Mouse (Mus musculus) mouse embryonic stem cell (cell line): Measurements from ENCODE around the gene Asb10.

Source experiments
- in situ Hi-C, 2 experiments: fragments of 300-500 bp; cut with MboI; formaldehyde crosslinking; loops; 1 replicate in 1 of 2; 3 replicates in 1 of 2; pipeline ENCODE4 v1.14.3; 2019 to 2020; ENCODE audit warnings: low sequenced_read_pairs in 2 of 2, low pct_unique_long_range_greater_than_20kb in 1 of 2, mixed read lengths in 1 of 2; ENCODE audit not compliant: unreplicated experiment in 1 of 2

The Asb10 gene

DNA sequence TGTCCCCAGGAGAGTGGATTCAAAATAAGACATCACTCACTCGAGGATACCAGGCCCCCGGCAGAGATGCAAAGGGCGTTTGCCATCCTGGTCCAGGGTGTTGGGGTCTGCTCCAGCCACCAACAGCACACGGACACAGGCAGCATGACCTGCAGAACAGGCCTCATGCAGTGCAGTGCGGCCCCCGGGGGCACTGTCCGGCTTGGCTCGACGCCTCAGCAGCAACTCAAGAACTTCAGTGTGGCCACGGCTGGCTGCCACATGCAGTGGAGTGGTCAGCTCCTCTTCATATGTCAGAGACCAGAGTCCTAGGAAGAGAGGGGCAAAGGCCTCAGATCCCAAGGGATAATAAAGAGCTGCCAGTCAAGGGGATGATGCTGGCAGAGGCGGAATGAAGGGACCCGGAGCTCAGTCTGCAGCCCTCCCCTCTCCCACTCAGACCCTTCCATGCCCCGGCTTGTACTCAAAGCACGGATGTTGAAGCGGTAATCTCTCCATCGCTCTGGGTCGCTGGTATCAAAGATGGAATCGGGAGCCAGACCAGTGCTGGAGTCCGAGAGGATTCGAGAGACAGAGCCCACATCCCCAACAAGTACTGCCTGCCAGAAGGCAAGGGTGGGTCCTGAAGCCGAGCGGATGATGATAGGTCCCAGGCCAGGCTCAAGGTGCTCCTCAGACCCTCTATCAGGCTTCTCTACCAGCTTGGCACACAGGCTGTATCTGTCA, 1.0 kb downstream of the Asb10 start:
- in situ Hi-C loops, result no loop called here

GRCm38 (mm10) chr5:24537618-24538017, 3.2 kb downstream of the Asb10 start:
- in situ Hi-C loops, result no loop called here

- in situ Hi-C loops, result no loop called here
Measured at GRCm38 (mm10) chr5:24536511-24536910, 4.3 kb downstream of the Asb10 start.

DNA sequence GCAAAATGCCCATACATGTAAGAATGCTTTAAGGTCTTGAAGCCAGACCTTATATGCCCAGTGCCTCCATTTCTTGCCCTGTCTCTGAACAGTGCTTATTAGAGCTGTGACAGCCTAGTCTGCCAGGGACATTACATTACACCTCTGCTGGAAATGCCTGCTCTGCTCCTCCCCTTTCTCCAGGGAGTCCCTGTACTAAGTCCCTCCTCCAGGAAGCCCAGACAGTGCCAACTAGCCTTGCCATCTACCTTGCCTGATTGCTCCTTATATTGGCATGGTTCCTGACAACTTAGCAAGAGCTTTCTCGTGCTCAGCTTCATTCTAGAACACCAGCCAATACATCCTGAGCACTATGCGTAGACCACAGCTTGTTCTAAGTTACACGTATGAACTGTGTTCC, 5.0 kb downstream of the Asb10 start:
- in situ Hi-C loops, result no loop called here

- in situ Hi-C loops, result no loop called here
Measured at GRCm38 (mm10) chr5:24534292-24534691, 6.5 kb downstream of the Asb10 start.

DNA sequence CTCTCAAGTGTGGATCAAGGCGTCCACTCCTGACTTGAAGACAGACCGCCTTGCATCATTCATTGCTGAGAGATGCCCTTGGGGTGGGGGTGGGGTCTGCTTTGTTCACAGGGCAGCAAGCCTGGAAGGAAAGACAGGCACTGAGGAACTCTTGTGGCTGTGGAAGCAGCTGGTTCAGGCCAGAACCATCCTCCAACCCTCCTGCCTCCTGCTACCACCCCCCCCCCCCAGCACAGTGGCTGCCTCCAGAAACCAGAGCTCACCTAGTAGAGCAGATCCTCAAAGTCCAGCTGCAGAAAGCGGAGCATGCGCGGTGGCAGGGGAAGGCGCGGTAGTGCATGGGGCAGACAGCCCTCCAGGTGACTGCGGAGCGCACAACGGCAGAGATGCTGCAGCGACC, 7.4 kb downstream of the Asb10 start:
- in situ Hi-C loops, result no loop called here

DNA sequence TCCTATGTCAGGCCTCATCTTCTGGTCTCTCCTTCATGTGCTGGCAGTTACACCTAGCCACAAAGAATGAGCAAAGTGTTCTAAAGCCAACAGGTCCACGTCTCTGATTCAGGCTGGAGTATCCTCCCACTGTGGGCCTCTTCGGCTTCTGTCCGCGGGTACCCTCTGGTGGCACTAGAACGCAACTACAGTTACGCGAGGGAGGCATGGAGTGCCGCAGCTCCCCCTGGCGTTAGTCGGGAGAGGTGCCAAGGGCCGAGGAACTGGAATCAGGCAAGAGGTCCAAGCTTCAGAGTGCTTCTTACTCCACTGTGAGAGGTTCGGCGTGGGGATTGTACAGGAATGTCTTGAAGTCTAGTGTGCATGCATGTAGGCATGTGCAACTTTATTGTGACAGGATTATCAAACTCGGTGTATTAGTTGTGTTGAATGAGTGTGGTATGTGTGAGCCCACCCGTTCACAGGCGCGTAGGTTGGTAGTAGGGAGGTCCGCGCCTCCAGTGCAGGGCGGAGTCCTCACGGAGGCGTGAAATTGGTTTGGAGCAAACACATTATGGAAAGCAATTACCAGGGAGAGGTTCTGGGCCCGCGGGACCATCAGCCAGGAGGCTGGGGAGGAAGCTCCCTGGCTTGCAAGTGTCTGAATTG, 10.6 kb downstream of the Asb10 start:
- in situ Hi-C loops, result no loop called here

GRCm38 (mm10) chr5:24527780-24528179, 13.0 kb downstream of the Asb10 start:
- in situ Hi-C loops, result no loop called here

DNA sequence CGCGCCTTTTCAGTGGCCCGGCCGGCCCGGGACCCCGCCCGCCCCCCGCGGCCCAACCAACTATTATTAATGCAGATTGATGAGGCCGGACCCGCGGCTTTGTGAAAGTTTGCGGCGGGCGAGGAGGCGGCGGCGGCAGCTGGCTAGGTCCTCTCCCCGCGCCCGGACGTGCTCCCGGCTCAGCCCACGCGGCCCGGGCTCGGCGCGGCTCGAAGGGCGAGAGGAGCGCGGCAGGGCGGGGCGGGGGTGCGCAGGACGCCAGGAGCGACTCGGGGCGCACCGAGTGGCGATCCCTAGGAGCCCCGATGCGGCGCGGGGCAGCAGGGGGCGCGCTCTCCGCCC, 13.9 kb downstream of the Asb10 start, which contains the start of gene Gbx1:
Gene Gbx1, minus strand, starts transcription at position 314 of the 342 bp plus-strand sequence.
- in situ Hi-C loops, result no loop called here

GRCm38 (mm10) chr5:24526190-24526888, 14.4 kb downstream of the Asb10 start:
- in situ Hi-C loops, result no loop called here

- in situ Hi-C loops, result no loop called here
Measured at GRCm38 (mm10) chr5:24525360-24526189, 15.2 kb downstream of the Asb10 start.

GRCm38 (mm10) chr5:24524522-24524921, 16.3 kb downstream of the Asb10 start:
- in situ Hi-C loops, result no loop called here

DNA sequence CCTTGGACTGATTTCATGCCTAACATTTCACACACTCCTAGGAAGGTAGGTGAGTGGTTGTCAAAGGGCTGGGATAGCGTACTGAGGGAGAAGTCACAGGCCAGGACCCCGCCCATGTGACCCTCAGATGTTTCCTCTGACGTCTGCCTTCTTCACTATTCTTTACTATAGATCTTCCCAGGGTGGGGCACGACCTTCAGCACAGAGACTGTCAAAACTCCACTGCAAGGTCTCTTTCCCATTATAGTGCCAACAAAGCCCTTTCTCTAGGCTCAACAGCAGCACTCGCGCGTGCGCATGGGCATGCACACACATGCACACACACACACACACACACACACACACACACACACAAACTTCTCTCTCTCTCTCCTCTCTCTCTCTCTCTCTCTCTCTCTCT, 17.0 kb downstream of the Asb10 start:
- in situ Hi-C loops, result no loop called here

GRCm38 (mm10) chr5:24521366-24521765, 19.4 kb downstream of the Asb10 start:
- in situ Hi-C loops, result no loop called here

GRCm38 (mm10) chr5:24512271-24512670, 28.5 kb downstream of the Asb10 start:
- in situ Hi-C loops, result no loop called here

DNA sequence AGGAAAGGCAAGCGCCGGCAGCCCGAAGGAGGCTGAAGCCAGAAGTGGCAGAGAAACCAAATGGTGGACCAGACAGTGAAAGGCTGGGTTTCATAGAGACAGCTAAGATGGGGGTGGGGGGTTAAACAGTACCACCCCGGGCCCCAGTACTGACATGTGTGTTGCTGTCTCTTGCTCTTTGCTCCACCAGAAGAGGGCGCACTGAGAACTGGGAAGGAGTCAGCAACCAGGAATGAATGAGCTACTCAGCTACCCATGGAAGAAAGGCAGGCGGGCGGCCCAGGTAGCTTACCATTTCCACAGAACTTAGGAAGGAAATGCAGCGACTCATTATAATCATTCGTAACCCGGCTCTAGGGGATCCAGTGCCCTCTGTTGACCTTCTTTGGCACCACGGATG, 30.1 kb downstream of the Asb10 start:
- in situ Hi-C loops, result no loop called here

DNA sequence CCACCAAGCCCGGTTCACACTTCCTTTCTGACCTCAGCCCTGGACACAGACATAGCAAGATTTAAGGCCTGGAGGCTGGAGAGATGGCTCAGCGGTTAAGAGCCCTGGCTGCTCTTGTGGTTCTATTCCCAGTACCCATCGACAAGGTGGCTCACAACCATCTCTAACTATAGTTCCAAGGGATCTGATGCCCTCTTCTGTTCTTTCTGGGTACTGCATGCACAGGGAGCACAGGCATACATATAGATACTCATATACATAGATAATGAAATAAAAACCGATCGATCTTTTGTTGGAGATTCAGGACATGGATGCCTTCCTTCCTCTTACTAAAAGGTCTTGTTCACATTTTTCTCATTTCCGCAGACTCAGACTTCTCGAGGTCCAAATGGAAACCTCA, 32.4 kb downstream of the Asb10 start:
- in situ Hi-C loops, result no loop called here

DNA sequence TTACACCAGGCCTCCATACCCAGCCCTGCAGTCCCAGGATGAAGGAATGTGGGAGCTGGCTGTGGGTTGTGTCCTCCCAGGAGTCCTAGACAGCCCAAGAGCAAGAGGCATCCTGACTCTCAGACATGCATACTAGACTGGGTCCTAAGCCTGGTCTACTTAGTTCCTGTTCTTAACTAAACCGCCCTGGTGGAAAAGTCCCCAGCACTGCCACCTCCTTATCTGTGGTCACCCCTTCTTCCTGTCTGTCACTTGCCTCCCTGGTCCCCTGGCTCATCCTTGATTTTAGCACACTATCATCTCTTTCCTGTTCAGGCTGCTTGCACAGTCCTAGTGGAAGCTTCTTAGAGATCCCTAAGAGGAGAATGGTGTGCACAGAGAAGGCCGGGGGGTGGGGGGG, 35.3 kb downstream of the Asb10 start:
- in situ Hi-C loops, result no loop called here

DNA sequence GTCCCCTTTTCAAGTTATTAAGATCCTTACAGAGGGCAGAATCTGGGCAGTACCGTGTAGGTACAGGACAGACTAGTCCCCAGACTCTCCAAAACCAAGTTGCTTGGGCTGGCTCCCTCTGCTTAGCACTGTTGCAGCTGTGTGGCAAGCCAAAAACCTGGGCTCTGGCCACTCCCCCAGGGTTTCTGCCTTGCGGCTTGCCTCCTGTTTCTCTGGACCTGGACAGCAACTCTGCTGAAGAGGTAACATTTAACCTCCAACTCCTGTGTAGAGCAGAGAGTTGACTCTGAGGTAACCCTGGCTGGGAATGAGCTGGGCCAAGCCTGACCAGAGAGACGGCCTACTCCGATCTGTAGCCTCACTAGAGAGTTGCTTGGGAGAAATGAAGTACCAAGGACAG, 38.0 kb downstream of the Asb10 start:
- in situ Hi-C loops, result no loop called here
